Mouse (Mus musculus) urinary bladder, postnatal 0 days (tissue): Measurements from ENCODE around the gene Smyd3. TPM values are rescaled to one million over a fixed set of nuclear protein-coding genes. Genes with fewer than 3 reads are reported as not detected.

Experiments used
- polyA plus RNA-seq: library from polyadenylated mRNA; unstranded; fragments of >200 nt; fragmentation: Nextera tagmentation; extraction: Ambion mirVana; gene quantifications from 2 replicates; pipeline ENCODE4 v1.2.1, GENCODE M21; 2015

The Smyd3 gene
- polyA plus RNA-seq: 9.3 and 10.4 TPM in 2 replicates

DNA sequence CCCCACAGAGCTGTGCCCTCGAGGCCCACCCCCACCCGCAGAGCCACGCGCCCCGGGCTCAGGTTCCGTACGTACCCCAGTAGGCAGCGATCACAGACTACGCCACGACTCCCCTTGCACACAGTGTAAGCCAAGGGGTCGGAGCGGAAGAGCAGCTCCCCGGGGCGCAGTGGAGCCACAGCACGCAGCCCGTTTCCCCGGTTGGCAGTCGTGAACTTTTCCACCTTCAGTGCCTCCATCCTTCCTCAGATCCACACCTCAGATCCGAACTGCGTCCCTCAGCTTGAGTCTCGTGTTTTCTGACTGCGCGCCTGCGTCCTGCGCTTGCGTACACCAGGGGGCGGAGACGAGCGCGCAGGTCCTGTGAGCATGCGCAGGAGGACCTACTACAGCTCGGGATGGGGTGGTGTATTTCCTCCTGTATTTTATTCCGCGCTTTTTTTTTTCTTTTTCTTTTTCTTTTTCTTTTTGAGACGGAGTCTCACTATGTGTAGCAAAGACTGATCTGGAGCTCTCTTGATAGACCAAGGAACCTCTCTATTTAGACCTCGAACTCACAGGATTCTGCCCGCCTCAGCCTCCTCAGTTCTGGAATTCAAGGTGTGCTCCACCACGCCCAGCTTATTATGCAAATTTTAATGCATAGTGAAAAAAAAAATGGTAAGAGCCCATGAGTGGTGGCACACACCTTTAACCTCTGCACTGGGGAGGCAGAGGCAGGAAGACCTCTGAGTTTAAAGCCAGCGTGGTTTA is at the start of gene Smyd3:
Smyd3 (minus strand) TSS at position 329 of the 753 bp plus-strand sequence.

DNA sequence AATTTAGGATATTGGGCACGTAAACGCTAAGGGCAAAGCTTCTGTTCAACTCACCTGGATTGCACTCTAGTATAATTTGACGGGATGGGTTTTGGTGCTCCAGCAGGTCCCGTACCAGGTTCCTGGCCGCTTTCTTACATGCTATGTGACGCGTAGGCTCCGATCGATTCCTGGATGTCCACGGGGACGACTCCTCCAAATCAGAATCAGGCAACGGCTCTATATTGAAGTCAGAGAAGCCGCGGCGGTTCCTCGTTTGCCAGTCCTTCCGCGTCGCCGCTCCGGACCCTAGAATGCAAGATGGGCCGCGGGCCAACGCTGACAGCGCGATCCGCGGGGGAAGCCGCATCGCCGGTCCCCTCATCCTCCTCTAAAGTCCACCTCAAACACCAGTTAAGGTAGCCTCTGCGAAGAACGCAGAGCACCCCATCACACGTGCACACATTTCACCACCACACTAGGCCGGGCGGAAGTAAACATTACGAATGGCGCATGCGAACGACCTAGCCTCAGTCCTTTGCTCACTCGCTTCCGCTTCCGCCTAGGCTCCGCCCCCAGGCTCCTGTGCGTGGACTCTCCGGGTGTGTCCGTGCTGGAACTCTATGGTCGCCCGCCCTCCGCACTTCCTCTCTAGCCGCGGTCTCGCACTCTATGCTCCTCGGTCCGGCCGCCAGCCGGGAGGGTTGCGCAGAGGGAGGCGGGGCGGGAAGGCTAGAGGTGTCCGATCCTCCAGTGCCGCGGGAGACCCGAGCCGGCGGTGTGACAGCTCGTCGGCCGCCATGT is 28.1 kb upstream of the Smyd3 start, which contains the start of the genes Tfb2m and Cnst:
Tfb2m (minus strand) TSS at position 500 of the 783 bp plus-strand sequence.
Cnst (plus strand) TSS at position 603 of the 783 bp plus-strand sequence.

Other genes with a start within 250 kb of the Smyd3 start
- gene Tfb2m, start 28.2 kb upstream of the Smyd3 start, polyA plus RNA-seq: 23.5 and 30.2 TPM in 2 replicates
- gene Cnst, start 28.3 kb upstream of the Smyd3 start, polyA plus RNA-seq: 19.8 and 20.1 TPM in 2 replicates
- gene Sccpdh, start 150.2 kb upstream of the Smyd3 start, polyA plus RNA-seq: 56.2 and 60.5 TPM in 2 replicates
- gene Kif28, start 227.2 kb upstream of the Smyd3 start, polyA plus RNA-seq: not detected in 2 replicates